Mouse (Mus musculus) embryonic facial prominence, embryonic 15.5 days (tissue): ENCODE data around the gene Shank3. TPM values are rescaled to one million over a fixed set of nuclear protein-coding genes. Genes with fewer than 3 reads are reported as not detected.

Experiments used
- ATAC-seq: fragments of 200-750 bp; cut with Nextera tagmentation; 2 replicates; pipeline ENCODE4 v1.8.0; 2017; ENCODE audit warnings: low read depth, moderate TSS enrichment; ENCODE audit not compliant: insufficient number of reproducible peaks, low FRiP score, low TSS enrichment
- H3K27ac ChIP-seq: fragments of 300-500 bp; sonication (generic); replicated peaks from 2 replicates; pipeline ENCODE4 v1.5.1; 2015; ENCODE audit warnings: mild to moderate bottlenecking, inconsistent platforms
- H3K27me3 ChIP-seq: fragments of 300-500 bp; sonication (generic); 2 replicates; pipeline ENCODE4 v1.6.1; 2015; ENCODE audit warnings: inconsistent platforms
- H3K36me3 ChIP-seq: fragments of 300-500 bp; sonication (generic); 2 replicates; pipeline ENCODE4 v1.6.1; 2015; ENCODE audit warnings: mild to moderate bottlenecking, inconsistent platforms
- H3K4me1 ChIP-seq: fragments of 300-500 bp; sonication (generic); 2 replicates; pipeline ENCODE4 v1.6.1; 2015; ENCODE audit warnings: inconsistent platforms
- H3K4me2 ChIP-seq: fragments of 300-500 bp; sonication (generic); replicated peaks from 2 replicates; pipeline ENCODE4 v1.6.1; 2015; ENCODE audit warnings: mild to moderate bottlenecking, inconsistent platforms
- H3K4me3 ChIP-seq: fragments of 300-500 bp; sonication (generic); replicated peaks from 2 replicates; pipeline ENCODE4 v1.5.1; 2015; ENCODE audit warnings: mild to moderate bottlenecking, inconsistent platforms
- H3K9ac ChIP-seq: fragments of 300-500 bp; sonication (generic); 2 replicates; pipeline ENCODE4 v1.6.1; 2015; ENCODE audit warnings: inconsistent platforms
- H3K9me3 ChIP-seq: fragments of 300-500 bp; sonication (generic); replicated peaks from 2 replicates; pipeline ENCODE4 v1.6.1; 2016; ENCODE audit warnings: inconsistent platforms
- WGBS: fragments of 180-500 bp; shearing (Covaris S2); methylation state at CpG from one replicate; pipeline ENCODE4 v1.1.7; 2015; 5-methylcytosine and 5-hydroxymethylcytosine counted together
- polyA plus RNA-seq: library from polyadenylated mRNA; unstranded; fragments of >200 nt; fragmentation: Nextera tagmentation; extraction: Ambion mirVana; gene quantifications from 2 replicates; pipeline ENCODE4 v1.2.1, GENCODE M21; 2015

The Shank3 gene
- polyA plus RNA-seq, 1 experiment from 2014 or later, result 3.0 TPM

DNA sequence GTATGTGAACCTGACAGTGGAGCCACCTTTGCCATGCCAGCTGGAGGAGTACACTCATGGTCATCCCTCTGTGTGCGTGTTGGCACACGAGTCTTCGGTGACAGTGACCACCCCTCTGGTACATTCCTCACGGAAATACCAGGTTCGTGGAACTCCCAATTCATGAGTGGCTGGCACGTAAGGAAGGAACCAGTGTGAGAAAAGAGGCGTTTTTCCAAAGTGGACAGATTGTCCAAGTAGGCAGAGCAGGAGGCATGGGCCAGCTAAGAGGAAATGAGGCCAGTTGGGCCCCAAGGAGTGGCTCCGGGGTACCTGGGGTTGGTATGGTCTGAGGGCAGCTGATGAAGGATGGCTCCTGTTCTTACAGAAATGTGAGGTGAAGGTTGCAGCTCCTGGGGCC, 26.0 kb downstream of the Shank3 start:
- H3K4me2 ChIP-seq, result no peak overlapping the region
- no peaks in the 10 kb centered on the region for H3K9me3 ChIP-seq
- peaks cover 19% of the 10 kb centered on the region; the same call in 1 of the 2 replicates for H3K27me3 ChIP-seq
- peaks cover 15% of the 10 kb centered on the region for H3K4me1 ChIP-seq
- WGBS, result 90% methylated on average over 8 of the region's 8 CpGs
- H3K36me3 ChIP-seq, result no peaks in the 10 kb centered on the region; the same call in 1 of the 2 replicates
- no peak overlapping the region for H3K27ac ChIP-seq
- no peak for ATAC-seq
- no peak overlapping the region for H3K4me3 ChIP-seq
- no peak overlapping the region for H3K9ac ChIP-seq

DNA sequence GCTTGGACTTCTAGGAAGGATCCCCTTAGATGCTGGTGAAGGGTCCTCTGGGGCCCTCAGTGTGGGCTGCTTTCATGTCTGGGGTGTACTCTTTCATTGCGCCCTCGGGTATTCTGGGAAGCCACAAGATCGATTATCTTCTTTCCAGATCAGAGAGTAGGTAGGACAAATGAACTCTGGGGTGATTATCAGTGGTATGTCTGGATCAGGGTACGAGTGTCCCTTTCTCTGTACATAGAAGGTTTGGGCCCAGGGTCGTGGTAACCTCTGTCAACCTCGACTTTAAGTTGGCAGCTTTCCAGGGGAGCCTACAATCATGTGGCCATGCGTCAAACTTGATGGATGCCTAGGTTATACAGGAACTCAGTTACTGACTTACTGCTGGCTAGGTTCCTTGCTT, 26.5 kb downstream of the Shank3 start:
- Histone ChIP-seq H3K9ac (no peak overlapping the region), H3K9me3 (no peaks in the 10 kb centered on the region), H3K36me3 (no peaks in the 10 kb centered on the region; the same call in 1 of the 2 replicates), H3K27ac (no peak overlapping the region), H3K4me2 (no peak overlapping the region), H3K4me1 (peaks cover 15% of the 10 kb centered on the region), H3K27me3 (peaks cover 19% of the 10 kb centered on the region; the same call in 1 of the 2 replicates), H3K4me3 (no peak overlapping the region)
- WGBS, result 65% methylated on average over 7 of the region's 7 CpGs
- ATAC-seq, result no peak

DNA sequence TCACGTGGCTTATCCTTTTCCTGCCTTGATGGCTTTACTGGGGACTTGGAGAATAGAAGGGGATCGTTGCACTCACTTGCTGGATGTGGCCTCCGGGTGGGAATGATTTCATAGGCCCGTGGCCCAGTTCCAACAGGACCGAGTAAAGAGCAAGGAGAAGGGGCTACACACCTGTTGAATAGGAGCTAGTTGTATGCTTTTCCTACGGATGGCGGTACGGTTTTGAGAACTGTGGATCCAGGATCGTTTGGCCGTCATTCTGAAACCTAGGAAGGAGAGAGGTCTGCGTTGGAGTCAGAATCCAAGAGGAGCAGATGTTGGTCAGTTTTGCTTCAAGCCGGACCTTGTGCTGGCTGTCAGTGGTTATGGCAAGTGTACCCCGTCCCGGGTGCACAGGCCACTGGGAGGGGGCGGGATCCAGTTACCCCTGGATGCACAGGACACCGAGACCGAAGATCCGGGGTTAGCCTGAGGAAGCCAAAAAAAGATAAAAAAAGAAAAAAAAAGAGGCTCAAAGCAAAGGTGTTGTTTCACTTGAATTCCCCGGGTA, 27.4 kb downstream of the Shank3 start:
- Histone ChIP-seq H3K27me3 (peaks cover 19% of the 10 kb centered on the region; the same call in 1 of the 2 replicates), H3K4me1 (peaks cover 15% of the 10 kb centered on the region), H3K4me2 (no peak overlapping the region), H3K9me3 (no peaks in the 10 kb centered on the region), H3K4me3 (no peak overlapping the region), H3K27ac (no peak overlapping the region), H3K36me3 (no peaks in the 10 kb centered on the region; the same call in 1 of the 2 replicates), H3K9ac (no peak overlapping the region)
- WGBS, result 90% methylated on average over 19 of the region's 19 CpGs
- no peak for ATAC-seq

DNA sequence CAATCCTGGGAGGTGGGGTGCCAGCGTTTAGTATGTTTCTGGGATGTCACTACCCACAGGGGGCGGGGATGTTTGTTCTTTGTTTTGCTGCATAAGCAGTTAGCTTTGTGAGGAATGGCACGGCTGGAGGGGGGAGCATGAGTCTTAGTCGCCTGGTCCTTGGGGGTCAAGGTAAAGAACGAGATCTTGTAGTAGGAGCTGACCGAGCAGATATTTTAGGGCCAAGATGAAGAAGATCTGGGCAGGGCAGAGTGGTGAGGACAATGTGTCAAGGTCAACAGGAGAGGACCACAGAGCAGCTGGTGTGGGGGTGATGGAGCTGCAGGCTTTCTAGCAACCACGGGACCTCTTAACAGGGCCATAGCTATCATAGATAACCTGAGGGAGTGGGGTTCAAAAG, 28.0 kb downstream of the Shank3 start:
- Histone ChIP-seq H3K27ac (no peak overlapping the region), H3K4me3 (no peak overlapping the region), H3K9me3 (no peaks in the 10 kb centered on the region), H3K36me3 (peaks cover 3% of the 10 kb centered on the region; the same call in 1 of the 2 replicates), H3K4me2 (no peak overlapping the region), H3K4me1 (peaks cover 19% of the 10 kb centered on the region), H3K27me3 (peaks cover 19% of the 10 kb centered on the region; the same call in 1 of the 2 replicates), H3K9ac (no peak overlapping the region)
- WGBS, result 83% methylated on average over 7 of the region's 7 CpGs
- ATAC-seq, result no peak

DNA sequence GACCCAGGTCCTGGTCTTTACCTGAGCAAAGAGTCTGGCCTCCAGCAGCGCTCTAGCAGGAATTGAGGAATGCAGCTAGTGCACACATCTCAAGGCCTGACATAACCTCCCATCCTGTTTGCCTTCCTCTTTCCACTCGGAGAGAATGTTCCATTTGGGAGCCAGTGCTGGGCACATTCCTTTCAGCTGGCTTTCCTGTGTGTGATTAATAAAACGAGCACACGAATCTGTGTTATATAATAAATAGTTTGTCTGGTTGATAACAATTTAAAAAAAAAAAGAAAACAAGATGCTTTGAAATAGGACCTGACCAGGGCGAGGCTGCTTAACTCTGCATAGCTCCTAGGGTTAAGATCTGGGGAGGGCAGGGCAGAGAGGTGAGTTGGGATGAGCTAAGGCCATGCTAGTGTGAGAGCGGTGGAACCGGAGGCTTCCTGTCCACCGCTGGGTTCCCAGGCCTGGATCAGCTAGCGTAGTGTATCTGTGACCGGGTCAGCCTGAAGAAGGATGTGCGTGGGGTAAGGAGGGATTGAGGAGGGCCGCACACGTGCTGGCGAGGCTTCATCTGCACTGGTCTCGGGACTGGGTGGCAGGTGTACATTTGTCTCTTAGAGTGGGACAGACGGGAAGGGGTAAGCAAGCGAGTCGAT, 28.9 kb downstream of the Shank3 start:
- Histone ChIP-seq H3K4me3 (no peak overlapping the region), H3K36me3 (peaks cover 3% of the 10 kb centered on the region; the same call in 1 of the 2 replicates), H3K9ac (no peak overlapping the region), H3K9me3 (no peaks in the 10 kb centered on the region), H3K27me3 (peaks cover 11% of the 10 kb centered on the region; the same call in 1 of the 2 replicates), H3K4me1 (peaks cover 21% of the 10 kb centered on the region), H3K4me2 (no peak overlapping the region), H3K27ac (no peak overlapping the region)
- ATAC-seq, result no peak
- 83% methylated on average over 18 of the region's 18 CpGs for WGBS

DNA sequence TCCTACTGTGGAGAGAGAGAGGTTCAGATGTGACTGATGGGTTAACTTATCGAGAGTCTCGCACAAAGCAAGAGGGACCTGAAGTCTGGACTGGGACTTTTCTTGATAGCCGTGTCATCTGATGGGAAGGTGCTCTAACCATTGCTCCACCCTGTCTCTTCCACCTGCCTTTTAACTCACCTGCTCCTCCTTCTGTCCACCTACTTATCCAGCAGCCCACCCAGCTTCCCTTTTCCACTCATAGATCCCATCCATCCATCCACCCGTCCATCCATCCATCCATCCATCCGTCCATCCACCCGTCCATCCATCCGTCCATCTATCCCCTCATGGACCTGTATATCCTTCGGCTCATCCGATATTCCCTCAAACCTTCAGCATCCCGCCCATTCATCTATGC, 29.5 kb downstream of the Shank3 start:
- Histone ChIP-seq H3K9me3 (no peaks in the 10 kb centered on the region), H3K27ac (no peak overlapping the region), H3K4me2 (no peak overlapping the region), H3K9ac (no peak overlapping the region), H3K36me3 (peaks cover 3% of the 10 kb centered on the region; the same call in 1 of the 2 replicates), H3K4me1 (peaks cover 19% of the 10 kb centered on the region), H3K4me3 (no peak overlapping the region), H3K27me3 (0 out of 2 replicates have a peak, but pooled peaks cover 9% of the 10 kb centered on the region)
- no peak for ATAC-seq
- whole genome bisulfite sequencing, result 92% methylated on average over 10 of the region's 10 CpGs

DNA sequence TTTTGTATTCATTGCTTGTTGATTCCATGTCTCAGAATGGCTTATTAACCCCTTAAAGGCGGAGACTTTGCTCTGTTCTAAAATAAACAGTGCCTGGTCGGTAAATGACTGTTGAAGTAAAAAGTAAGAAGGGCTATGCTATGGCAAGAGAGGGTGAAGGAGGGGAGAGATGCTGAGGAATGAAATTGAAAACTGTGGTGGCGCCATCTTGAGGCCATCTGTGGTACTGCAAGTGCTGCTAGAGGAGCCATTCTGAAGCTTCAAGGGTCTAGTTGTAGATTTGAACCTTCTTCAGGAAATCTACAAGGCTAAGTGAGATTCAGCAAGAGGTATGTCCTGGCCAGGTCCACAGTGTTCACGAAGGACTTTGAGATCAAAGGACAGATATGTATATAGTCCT, 30.9 kb downstream of the Shank3 start:
- Histone ChIP-seq H3K36me3 (peaks cover 3% of the 10 kb centered on the region; the same call in 1 of the 2 replicates), H3K9me3 (no peaks in the 10 kb centered on the region), H3K4me2 (no peak overlapping the region), H3K4me1 (peaks cover 10% of the 10 kb centered on the region; the same call in 1 of the 2 replicates), H3K9ac (no peak overlapping the region), H3K4me3 (no peak overlapping the region), H3K27me3 (0 out of 2 replicates have a peak, but pooled peaks cover 5% of the 10 kb centered on the region), H3K27ac (no peak overlapping the region)
- WGBS, result 12% methylated on average over 4 of the region's 4 CpGs
- ATAC-seq, result no peak

DNA sequence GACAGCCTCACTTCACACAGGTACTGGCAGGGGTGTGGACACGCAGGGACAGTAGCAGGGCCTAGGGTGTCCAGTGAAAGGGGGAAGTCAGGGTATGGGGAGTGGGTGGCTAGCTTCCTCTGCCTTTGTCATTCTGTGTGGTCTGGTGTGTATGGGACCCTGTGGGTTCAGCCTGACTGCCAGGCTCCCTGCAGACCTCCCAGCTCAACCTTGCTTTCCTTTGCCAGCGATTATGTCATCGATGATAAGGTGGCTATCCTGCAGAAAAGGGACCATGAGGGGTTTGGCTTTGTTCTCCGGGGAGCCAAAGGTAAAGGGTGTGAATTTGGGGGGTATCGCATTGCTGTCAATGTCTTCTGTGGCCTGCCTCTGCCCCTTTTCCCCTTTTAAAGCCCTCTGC, 32.0 kb downstream of the Shank3 start:
- 91% methylated on average over 5 of the region's 5 CpGs for WGBS
- no peak overlapping the region for H3K9ac ChIP-seq
- no peak overlapping the region for H3K27ac ChIP-seq
- no peaks in the 10 kb centered on the region for H3K27me3 ChIP-seq
- H3K9me3 ChIP-seq, result no peaks in the 10 kb centered on the region
- H3K4me1 ChIP-seq, result peaks cover 10% of the 10 kb centered on the region; the same call in 1 of the 2 replicates
- no peak overlapping the region for H3K4me3 ChIP-seq
- no peak for ATAC-seq
- no peak overlapping the region for H3K4me2 ChIP-seq
- peaks cover 3% of the 10 kb centered on the region; the same call in 1 of the 2 replicates for H3K36me3 ChIP-seq

DNA sequence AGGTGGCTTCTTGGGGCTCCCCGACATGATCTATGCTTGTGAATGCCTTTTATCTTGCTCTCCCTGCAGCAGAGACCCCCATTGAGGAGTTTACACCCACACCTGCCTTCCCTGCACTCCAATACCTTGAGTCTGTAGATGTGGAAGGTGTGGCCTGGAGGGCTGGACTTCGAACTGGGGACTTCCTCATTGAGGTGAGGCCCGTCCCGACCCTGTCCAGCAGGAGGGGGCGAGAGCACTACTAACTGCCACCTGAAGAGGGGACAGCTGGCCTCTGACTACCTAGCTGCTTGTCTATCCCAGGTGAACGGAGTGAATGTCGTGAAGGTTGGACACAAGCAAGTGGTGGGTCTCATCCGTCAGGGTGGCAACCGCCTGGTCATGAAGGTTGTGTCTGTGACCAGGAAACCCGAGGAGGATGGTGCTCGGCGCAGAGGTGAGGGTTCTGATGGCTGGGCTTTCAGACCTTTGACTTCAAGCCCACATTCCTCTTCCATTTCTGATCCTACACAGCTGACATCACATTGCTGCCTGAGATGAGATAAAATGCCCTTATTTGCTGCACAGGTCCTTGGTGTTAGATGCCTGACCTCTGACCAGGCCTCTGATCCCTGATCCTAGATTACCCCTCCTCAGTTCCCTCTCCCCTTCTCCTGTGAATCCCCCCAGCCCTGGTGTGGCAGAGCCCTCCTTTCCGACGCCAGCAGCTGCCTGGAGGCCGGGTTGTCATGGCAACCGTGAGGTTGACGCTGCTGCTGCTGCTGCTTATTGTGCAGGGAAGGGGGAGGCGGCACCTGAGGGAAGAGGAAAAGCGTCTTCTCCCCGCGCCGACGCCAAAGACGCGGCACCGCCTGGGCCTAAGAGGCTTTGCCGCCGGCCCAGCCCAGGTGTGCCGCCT, 32.9 kb downstream of the Shank3 start:
- H3K4me2 ChIP-seq, result peak overlapping the region; percentile 17
- H3K9ac ChIP-seq, result no peak overlapping the region
- H3K9me3 ChIP-seq, result no peaks in the 10 kb centered on the region
- peaks cover 10% of the 10 kb centered on the region; the same call in 1 of the 2 replicates for H3K4me1 ChIP-seq
- 28% methylated on average over 28 of the region's 29 CpGs for WGBS
- 0 out of 2 replicates have a peak overlapping the region, but pooled peaks have one; percentile 0 for H3K4me3 ChIP-seq
- no peaks in the 10 kb centered on the region for H3K27me3 ChIP-seq
- 0 out of 2 replicates have a peak, but pooled peaks cover 3% of the 10 kb centered on the region for H3K36me3 ChIP-seq
- peak; percentile 40; the same call in 1 of the 2 replicates for ATAC-seq
- H3K27ac ChIP-seq, result no peak overlapping the region

DNA sequence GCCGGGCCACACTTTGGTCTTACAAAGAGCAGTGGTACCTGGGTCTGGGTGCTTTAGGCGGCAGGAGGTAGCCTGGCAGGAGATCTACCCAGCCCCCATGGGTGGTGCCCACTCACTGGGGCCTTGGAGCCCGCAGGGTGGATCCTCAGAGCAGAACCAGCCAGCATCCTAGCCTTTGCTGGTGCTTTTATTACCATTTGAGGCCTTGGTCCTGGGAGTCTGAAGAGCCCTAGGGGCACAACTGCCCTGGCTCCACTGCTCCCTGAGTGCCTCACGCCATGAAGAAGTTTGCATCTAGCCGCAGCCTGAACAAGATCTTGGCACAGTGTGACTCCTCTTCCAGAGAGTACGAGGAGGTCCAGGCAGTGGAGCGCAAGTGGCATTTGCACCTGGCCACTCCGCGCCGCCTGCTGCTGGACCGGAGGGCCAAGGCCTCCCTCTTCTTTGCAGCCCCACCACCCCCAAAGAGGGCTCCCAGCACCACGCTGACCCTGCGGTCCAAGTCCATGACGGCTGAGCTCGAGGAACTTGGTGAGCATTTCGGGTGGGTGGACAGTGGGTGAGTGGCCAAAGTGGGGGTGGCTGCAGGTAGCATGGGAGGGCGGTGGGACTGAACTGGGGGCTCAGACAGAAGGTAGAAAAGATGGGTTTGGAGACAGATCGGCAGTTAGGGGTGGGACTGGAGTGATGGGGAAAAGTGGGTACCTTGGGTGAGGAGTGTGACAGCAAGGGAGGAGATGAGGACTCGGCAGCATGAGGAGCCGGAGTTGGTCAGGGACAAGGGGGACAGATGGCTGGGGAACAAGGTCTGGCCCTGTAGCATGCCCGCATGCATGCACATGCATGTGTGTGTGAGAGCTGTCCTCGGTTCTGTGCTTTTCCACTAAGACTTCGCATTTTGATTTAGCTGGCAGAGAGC, 33.8 kb downstream of the Shank3 start:
- peak overlapping the region; percentile 17 for H3K4me2 ChIP-seq
- no peaks in the 10 kb centered on the region for H3K9me3 ChIP-seq
- H3K27me3 ChIP-seq, result no peaks in the 10 kb centered on the region
- 71% methylated on average over 23 of the region's 23 CpGs for WGBS
- H3K4me1 ChIP-seq, result peaks cover 10% of the 10 kb centered on the region; the same call in 1 of the 2 replicates
- no peak for ATAC-seq
- 0 out of 2 replicates have a peak overlapping the region, but pooled peaks have one; percentile 0 for H3K4me3 ChIP-seq
- H3K27ac ChIP-seq, result no peak overlapping the region
- H3K36me3 ChIP-seq, result 0 out of 2 replicates have a peak, but pooled peaks cover 3% of the 10 kb centered on the region
- no peak overlapping the region for H3K9ac ChIP-seq
